Mouse (Mus musculus) hindbrain, embryonic 13.5 days (tissue): ENCODE measurements around the gene Nsd1. TPM values are rescaled to one million over a fixed set of nuclear protein-coding genes. Genes with fewer than 3 reads are reported as not detected.
A peak's percentile ranks its signal among the peaks of the same experiment; 100 is the strongest.

ENCODE experiments used
- ATAC-seq: fragments of 200-750 bp; cut with Nextera tagmentation; 2 replicates; pipeline ENCODE4 v1.8.0; 2017; ENCODE audit warnings: moderate TSS enrichment; ENCODE audit not compliant: low FRiP score
- H3K27ac ChIP-seq: fragments of 300-500 bp; sonication (generic); 2 replicates; pipeline ENCODE4 v1.5.1; 2015; ENCODE audit warnings: inconsistent platforms, mild to moderate bottlenecking, moderate library complexity
- H3K27me3 ChIP-seq: fragments of 300-500 bp; sonication (generic); 2 replicates; pipeline ENCODE4 v1.6.1; 2015; ENCODE audit warnings: mild to moderate bottlenecking, inconsistent platforms
- H3K36me3 ChIP-seq: fragments of 300-500 bp; sonication (generic); 2 replicates; pipeline ENCODE4 v1.6.1; 2015; ENCODE audit warnings: mild to moderate bottlenecking, inconsistent platforms
- H3K4me1 ChIP-seq: fragments of 300-500 bp; sonication (generic); replicated peaks from 2 replicates; pipeline ENCODE4 v1.6.1; 2015; ENCODE audit warnings: inconsistent platforms
- H3K4me2 ChIP-seq: fragments of 300-500 bp; sonication (generic); 2 replicates; pipeline ENCODE4 v1.6.1; 2015; ENCODE audit warnings: inconsistent platforms, mild to moderate bottlenecking, moderate library complexity
- H3K4me3 ChIP-seq: fragments of 300-500 bp; sonication (generic); 2 replicates; pipeline ENCODE4 v1.5.1; 2015; ENCODE audit warnings: mild to moderate bottlenecking, inconsistent platforms
- H3K9ac ChIP-seq: fragments of 300-500 bp; sonication (generic); 2 replicates; pipeline ENCODE4 v1.6.1; 2015; ENCODE audit warnings: mild to moderate bottlenecking, inconsistent platforms
- H3K9me3 ChIP-seq: fragments of 300-500 bp; sonication (generic); 2 replicates; pipeline ENCODE4 v1.6.1; 2016; ENCODE audit warnings: inconsistent platforms
- WGBS: fragments of 180-500 bp; shearing (Covaris S2); methylation state at CpG from one replicate; pipeline ENCODE4 v1.1.7; 2015; 5-methylcytosine and 5-hydroxymethylcytosine counted together
- polyA plus RNA-seq: library from polyadenylated mRNA; unstranded; fragments of >200 nt; fragmentation: Nextera tagmentation; extraction: Ambion mirVana; gene quantifications from 2 replicates; pipeline ENCODE4 v1.2.1, GENCODE M21; 2015

The Nsd1 gene
- polyA plus RNA-seq, 1 experiment from 2014 or later, result 70.7 TPM

GRCm38 (mm10) chr13:55342469-55342868 is 132.9 kb downstream of the Nsd1 start:
- no peak for ATAC-seq
- no peaks in the 10 kb centered on the region for H3K27me3 ChIP-seq
- H3K4me3 ChIP-seq, result no peak overlapping the region
- H3K27ac ChIP-seq, result no peak overlapping the region
- no peak overlapping the region for H3K9ac ChIP-seq
- H3K36me3 ChIP-seq, result peaks cover 40% of the 10 kb centered on the region
- H3K4me2 ChIP-seq, result no peak overlapping the region
- no peaks in the 10 kb centered on the region for H3K9me3 ChIP-seq
- 41% methylated on average over 11 of the region's 11 CpGs for WGBS
- H3K4me1 ChIP-seq, result no peaks in the 10 kb centered on the region

DNA sequence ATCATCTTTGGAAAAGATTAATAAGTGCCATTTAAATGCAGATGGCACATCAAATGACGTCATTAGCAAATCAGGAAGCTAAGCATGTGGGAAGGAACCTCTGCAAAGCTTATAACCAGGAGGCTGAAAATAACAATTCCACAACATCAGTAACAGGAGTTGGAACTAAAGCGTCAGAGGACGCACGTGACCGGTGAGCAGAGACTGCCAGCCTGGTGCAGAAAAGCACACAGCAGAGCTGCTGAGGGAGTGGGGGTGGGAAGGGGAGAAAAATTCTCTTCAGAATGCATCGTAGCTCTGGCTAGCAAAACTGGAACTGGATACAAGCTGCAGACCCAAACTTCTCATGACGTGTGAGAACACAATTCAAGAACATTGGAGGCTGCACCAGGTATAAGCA is 134.7 kb downstream of the Nsd1 start:
- Histone ChIP-seq H3K27me3 (no peaks in the 10 kb centered on the region), H3K36me3 (peaks cover 58% of the 10 kb centered on the region), H3K4me2 (no peak overlapping the region), H3K4me3 (no peak overlapping the region), H3K9me3 (no peaks in the 10 kb centered on the region), H3K9ac (no peak overlapping the region), H3K4me1 (no peaks in the 10 kb centered on the region), H3K27ac (no peak overlapping the region)
- ATAC-seq, result no peak
- 86% methylated on average over 7 of the region's 7 CpGs for WGBS

- H3K9ac ChIP-seq, result no peak overlapping the region
- H3K27ac ChIP-seq, result no peak overlapping the region
- no peaks in the 10 kb centered on the region for H3K27me3 ChIP-seq
- ATAC-seq, result no peak
- no peak overlapping the region for H3K4me3 ChIP-seq
- 90% methylated on average over 11 of the region's 11 CpGs for WGBS
- H3K4me1 ChIP-seq, result no peaks in the 10 kb centered on the region
- no peaks in the 10 kb centered on the region for H3K9me3 ChIP-seq
- H3K4me2 ChIP-seq, result no peak overlapping the region
- H3K36me3 ChIP-seq, result peaks cover 79% of the 10 kb centered on the region
These were observed 137.2 kb downstream of the Nsd1 start for GRCm38 (mm10) chr13:55346745-55347144.

DNA sequence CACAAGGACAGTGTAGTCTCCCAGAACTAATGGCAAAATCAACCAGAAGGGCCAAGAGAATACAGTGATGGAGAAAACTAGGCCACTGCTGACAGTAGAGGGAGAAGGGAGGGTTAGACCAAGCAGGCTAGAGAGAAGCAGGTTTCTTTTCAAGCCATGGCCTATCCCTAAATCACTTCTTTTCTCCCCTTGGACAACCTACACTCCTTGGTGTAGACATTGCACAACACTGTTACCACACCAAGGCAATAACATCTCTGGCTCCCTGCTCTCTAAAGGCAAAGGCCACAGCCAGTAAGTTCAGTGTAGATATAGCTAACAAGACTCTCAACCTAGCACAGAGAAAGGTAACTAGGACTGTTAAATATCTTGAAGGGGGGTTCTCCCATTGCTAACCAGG is 151.6 kb downstream of the Nsd1 start:
- ATAC-seq, result no peak
- H3K27me3 ChIP-seq, result peaks cover 9% of the 10 kb centered on the region; the same call in 1 of the 2 replicates
- no peaks in the 10 kb centered on the region for H3K9me3 ChIP-seq
- peaks cover 43% of the 10 kb centered on the region for H3K36me3 ChIP-seq
- H3K4me2 ChIP-seq, result peak overlapping the region; percentile 96
- peak overlapping the region; percentile 93; the same call in 1 of the 2 replicates for H3K9ac ChIP-seq
- peaks cover 39% of the 10 kb centered on the region for H3K4me1 ChIP-seq
- H3K4me3 ChIP-seq, result peak overlapping the region; percentile 94
- H3K27ac ChIP-seq, result no peak overlapping the region

DNA sequence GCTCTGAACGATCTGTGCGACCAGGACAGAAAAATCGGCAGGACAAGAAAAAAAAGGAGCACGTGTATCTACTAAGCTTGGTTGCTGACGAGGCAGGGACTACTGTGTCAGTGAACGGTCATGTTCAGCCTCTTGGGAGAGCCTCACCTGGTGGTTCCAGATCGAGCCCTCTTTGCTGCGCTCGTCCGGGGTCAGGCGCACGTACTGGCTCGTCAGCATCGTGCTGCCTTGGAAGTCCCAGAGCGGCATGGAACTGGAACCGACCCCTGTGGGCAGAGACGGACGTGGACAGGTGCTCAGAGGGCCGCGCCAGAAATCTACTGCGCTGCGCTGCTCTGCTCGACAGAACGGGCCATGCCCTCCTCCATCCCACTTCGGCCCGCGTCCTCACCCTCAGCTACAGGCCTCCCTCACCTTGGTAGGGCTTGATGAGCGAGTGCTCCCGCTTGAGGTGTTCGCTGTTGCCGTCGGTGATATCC is 152.4 kb downstream of the Nsd1 start:
- H3K9ac ChIP-seq, result peak overlapping the region; percentile 93
- H3K4me2 ChIP-seq, result peak overlapping the region; percentile 96
- H3K27me3 ChIP-seq, result peaks cover 11% of the 10 kb centered on the region
- H3K36me3 ChIP-seq, result peaks cover 35% of the 10 kb centered on the region
- peak overlapping the region; percentile 94 for H3K4me3 ChIP-seq
- H3K4me1 ChIP-seq, result peaks cover 39% of the 10 kb centered on the region
- 1% methylated on average over 32 of the region's 32 CpGs for WGBS
- H3K9me3 ChIP-seq, result no peaks in the 10 kb centered on the region
- peak overlapping the region; percentile 90 for H3K27ac ChIP-seq
- ATAC-seq, result peak; percentile 65

DNA sequence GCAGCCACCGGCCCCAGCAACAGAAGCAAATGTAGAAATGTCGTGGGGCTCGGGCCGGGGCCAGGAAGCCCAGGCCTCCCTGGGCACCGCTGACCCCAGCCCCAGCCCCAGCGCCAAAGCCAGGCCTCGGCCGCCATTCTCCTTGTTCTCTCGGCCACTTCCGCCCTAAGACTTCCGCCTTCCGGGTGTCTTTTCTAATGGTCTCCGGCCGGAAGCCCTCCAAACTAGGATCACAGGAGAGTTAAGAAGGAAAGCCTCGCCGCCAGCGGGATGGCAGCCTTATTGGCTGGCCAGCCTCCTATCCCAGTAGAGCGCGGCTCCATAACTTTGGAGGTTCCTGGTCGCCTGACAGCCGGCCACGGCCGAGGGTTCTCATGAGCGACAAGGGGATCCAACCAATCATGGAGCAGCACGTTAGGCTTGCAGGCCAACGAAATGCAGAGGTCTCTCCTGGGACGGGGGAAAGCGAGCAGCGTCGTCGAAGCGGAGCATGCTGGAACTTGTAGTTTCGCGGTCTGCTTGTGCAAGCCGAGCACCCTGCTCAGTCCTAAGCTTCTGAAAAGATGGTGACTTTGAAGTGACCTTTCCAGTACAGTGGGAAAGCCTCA is 153.0 kb downstream of the Nsd1 start, which contains the start of gene Lman2:
Lman2 (minus strand) TSS at position 331 of the 608 bp plus-strand sequence.
- H3K9me3 ChIP-seq, result no peaks in the 10 kb centered on the region
- under 1% methylated on average over 35 of the region's 35 CpGs for WGBS

More for the DNA sequence above, 153.0 kb downstream of the Nsd1 start, which contains the start of gene Lman2:
- Histone ChIP-seq H3K27me3 (peaks cover 14% of the 10 kb centered on the region), H3K27ac (peak within 1 kb of the TSS; percentile 90), H3K4me2 (peak within 1 kb of the TSS; percentile 96), H3K4me1 (peaks cover 39% of the 10 kb centered on the region), H3K36me3 (peaks cover 31% of the 10 kb centered on the region), H3K4me3 (peak within 1 kb of the TSS; percentile 94), H3K9ac (peak within 1 kb of the TSS; percentile 93)
- ATAC-seq, result peak; percentile 99

Other genes with a start within 250 kb of the Nsd1 start
- 1.1 and 1.2 TPM in 2 replicates for gene Hk3, start 188.4 kb upstream of the Nsd1 start, polyA plus RNA-seq
- 20.0 and 20.3 TPM in 2 replicates for gene Uimc1, start 109.5 kb upstream of the Nsd1 start, polyA plus RNA-seq
- gene Zfp346, start 104.5 kb upstream of the Nsd1 start, polyA plus RNA-seq, result 25.0 and 28.2 TPM in 2 replicates
- gene Gm17617, start 76.2 kb upstream of the Nsd1 start, polyA plus RNA-seq, result not detected in 2 replicates
- 1.1 and 2.0 TPM in 2 replicates for gene Fgfr4, start 57.1 kb upstream of the Nsd1 start, polyA plus RNA-seq
- gene Prelid1, start 110.7 kb downstream of the Nsd1 start, polyA plus RNA-seq, result 300 and 307 TPM in 2 replicates
- 95.9 and 102 TPM in 2 replicates for gene Rab24, start 112.2 kb downstream of the Nsd1 start, polyA plus RNA-seq
- gene Mxd3, start 120.0 kb downstream of the Nsd1 start, polyA plus RNA-seq, result 12.1 and 12.4 TPM in 2 replicates
- gene Lman2, start 153.0 kb downstream of the Nsd1 start, polyA plus RNA-seq, result 55.2 and 57.1 TPM in 2 replicates
- gene Rgs14, start 159.9 kb downstream of the Nsd1 start, polyA plus RNA-seq, result 0.21 and 0.29 TPM in 2 replicates
- gene Slc34a1, start 188.4 kb downstream of the Nsd1 start, polyA plus RNA-seq, result not detected in 2 replicates
- 0.80 TPM in 1 of 2 replicates, not detected in the other for gene Pfn3, start 205.4 kb downstream of the Nsd1 start, polyA plus RNA-seq
- not detected in 2 replicates for gene F12, start 217.0 kb downstream of the Nsd1 start, polyA plus RNA-seq
- 27.7 and 31.3 TPM in 2 replicates for gene Grk6, start 235.3 kb downstream of the Nsd1 start, polyA plus RNA-seq